Mouse (Mus musculus): ENCODE measurements around the gene Rbfox3.

Rbfox3 gene

DNA sequence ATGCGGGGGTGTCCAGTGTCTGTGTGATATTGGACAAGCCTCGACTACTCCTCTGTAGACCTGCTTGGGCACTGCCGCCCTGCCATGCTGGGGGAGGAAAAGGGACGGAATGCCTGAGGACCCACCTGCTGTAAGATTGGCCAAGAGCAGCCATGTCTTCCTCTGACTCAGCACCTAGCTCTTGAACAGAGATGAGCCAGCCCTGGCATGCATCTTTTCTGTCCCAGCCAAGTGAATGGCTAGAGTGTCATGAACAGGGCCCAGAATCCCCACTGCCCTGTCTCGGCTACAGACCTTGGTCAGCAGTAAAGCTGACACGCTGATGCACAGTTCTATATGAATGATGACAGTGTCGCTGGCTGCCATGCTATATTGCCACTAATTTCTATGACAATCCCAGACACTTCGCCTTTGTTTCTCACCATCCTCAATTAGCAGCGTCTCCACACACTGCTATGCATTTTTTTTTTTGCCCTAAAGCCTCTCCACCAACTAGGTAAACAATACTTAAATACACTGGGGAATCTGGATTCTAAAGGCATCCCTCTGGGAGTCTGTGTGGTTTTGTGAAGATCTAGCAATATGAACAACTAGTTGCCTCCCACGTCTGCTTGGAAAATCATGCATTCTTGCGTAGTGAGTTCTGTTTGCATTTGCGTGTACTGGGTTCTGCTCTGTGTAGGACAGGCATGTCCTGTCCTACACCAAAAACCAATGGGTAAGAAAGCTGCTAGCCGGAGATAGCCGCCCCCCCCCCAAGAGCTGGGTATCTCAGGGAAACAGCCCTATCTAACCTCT is 257.7 kb downstream of the Rbfox3 start:
- DNase-seq, result no peak

DNA sequence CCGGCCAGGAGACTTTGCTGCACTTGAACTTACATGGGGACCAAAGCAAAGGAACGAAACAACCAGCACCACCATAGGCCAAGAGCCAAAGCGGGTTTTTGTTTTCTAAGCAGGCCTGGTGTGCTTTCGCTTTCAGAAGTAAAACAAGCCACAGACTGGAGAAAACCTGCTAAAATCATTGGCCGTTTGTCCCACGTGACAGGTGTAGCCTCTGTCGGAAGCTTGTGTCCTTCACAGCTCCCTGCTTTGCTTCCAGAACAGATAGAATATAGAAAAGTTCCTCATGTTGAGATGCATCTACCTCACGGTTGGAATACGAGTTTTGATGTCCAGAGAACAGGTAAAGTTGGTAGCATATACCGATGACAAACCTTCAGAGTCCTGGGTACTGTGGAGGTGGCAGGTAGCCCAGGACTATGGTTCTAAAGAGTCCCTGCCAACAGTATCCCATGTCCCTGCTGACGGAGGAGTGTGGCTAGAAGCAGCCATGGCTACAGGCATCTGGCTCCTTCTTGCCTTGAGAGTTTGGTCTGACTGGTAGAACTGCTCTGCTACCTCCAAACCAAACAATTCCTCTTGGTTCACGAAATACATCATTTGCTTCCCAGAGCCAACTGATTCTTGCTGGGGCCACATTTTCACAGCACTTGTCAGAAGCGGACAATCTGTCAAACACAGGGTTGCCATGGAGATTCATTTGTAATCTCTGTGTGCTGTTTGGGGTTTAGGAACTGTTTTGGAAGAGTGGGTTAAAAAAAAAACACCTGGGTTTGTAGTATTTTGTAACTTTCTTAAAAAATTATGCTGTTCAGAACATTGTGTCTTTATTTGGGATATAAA is 258.8 kb downstream of the Rbfox3 start:
- DNase-seq, result no peak

- peak; percentile 75 for DNase-seq
These were observed 263.0 kb downstream of the Rbfox3 start for GRCm38 (mm10) chr11:118648369-118648768.

DNA sequence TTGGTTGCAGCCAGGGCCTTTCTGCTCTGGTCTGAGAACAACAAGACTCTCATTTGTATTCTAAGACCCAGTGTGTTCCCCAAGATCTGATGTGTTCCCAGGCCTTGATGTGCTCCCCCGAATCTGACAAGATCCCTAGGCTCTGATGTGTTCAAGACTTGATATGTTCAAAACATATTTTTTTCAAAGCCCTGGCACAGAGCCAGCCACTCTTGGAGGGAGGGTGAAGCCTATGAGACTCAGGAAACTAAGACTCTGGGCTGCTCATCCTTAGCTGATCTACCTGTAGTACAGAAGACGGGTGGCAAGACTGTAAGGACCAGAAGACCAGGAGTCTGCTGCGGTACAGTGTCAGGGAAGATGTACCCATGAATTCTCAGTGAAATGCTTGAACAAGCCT is 264.5 kb downstream of the Rbfox3 start:
- DNase-seq, result no peak

GRCm38 (mm10) chr11:118645158-118645557 is 266.2 kb downstream of the Rbfox3 start:
- no peak for DNase-seq

- no peak for DNase-seq
These were observed 270.7 kb downstream of the Rbfox3 start for GRCm38 (mm10) chr11:118640706-118641105.

DNA sequence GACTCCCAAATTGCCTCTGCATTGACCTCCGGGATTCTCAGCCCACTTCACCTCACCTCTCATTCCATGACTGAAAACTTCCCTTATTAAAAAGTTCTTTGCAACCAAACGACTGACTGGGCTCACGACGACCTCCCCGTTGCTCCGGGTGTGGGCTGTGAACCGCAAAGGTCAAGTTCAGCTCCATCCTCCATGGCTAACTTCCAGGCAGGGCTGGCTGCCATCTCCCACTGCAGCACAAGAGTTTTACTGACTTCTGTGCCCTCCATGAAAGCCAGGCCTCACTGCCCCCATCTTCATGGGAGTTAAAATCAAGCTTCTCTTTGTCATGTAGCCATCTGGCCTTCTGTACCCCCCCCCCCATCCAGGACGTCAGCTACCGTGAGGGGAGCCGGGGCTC is 273.7 kb downstream of the Rbfox3 start:
- no peak for DNase-seq

DNA sequence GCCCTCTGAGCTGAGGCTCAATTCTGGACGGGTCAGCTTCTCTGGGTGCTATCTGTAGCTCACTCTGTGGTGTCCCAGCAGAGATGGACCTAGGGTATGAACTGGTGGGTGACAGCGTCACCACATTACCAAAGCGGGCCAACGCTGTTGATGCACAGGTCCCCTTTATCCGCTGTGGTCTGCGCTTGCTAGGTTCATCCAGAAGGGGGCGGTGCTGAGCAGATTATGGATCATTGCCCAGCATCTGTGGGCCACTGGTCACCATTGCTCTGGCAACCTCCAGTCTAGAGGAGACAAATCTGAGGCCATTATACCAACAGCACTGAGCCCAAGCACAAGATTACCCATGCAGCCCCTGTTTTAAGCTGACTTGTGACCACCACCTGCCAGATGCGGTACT is 276.8 kb downstream of the Rbfox3 start:
- DNase-seq, result peak; percentile 19

DNA sequence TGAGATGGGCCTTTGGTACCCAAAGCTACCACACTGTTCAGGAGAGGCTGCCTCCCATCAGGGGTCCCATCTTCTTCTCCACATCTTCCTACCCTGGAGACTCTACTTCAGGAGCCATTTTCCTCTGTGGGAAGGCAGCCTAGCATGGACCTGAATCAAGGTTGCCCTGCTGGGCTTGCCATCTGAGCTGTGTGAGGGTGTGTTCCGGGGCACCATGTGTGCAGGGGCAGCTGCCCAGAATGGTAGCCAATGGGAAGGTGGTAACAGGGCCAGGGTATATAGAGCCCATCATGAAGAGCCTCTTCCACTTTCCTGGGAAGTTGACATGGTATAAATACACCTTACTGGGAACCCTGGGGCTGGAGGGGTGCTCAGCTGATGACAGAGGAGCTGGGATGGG is 281.7 kb downstream of the Rbfox3 start:
- no peak for DNase-seq

DNA sequence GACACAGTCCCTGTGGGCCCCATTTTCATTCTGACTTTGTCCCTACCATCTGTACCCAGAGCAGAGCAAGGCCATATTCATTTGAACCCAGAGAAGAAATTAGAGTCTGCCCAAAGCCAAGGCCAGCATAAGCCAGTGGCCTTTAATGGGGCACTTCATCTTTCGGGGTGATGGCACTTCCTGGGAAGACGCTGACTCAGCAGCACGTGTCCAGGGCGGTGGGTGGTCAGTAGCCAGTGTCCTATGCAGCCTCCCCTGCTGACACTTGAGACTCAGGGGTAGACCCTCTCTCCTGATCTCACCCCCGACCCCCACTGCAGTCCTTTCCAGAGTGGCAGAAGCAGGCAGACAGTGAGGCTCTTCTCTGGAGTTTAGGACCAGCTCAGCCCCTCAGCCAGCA is 283.9 kb downstream of the Rbfox3 start:
- DNase-seq, result no peak

GRCm38 (mm10) chr11:118620869-118621268 is 290.5 kb downstream of the Rbfox3 start:
- DNase-seq, result no peak

- DNase-seq, result no peak
These were observed 297.3 kb downstream of the Rbfox3 start for GRCm38 (mm10) chr11:118614126-118614525.

DNA sequence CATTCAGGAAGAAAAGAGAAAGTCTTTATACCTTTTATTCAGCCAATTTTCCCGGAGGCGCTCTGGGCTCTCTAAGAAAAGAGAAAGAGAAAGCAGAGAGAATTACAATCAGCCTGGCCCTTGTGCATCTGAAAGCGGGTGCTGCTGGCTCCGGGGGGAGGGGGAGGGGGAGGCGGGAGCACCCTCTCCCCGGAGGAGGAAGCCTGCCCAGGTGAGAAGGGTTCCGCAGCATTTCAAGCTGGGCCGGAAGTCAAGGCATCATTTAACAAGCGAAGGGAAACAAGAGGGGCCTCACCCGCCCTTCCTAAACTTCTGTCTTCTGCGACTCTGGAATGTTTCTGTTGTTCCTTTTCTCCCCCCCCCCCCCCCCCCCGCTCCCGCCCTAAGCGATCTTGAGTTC is 301.3 kb downstream of the Rbfox3 start:
- DNase-seq, result no peak

DNA sequence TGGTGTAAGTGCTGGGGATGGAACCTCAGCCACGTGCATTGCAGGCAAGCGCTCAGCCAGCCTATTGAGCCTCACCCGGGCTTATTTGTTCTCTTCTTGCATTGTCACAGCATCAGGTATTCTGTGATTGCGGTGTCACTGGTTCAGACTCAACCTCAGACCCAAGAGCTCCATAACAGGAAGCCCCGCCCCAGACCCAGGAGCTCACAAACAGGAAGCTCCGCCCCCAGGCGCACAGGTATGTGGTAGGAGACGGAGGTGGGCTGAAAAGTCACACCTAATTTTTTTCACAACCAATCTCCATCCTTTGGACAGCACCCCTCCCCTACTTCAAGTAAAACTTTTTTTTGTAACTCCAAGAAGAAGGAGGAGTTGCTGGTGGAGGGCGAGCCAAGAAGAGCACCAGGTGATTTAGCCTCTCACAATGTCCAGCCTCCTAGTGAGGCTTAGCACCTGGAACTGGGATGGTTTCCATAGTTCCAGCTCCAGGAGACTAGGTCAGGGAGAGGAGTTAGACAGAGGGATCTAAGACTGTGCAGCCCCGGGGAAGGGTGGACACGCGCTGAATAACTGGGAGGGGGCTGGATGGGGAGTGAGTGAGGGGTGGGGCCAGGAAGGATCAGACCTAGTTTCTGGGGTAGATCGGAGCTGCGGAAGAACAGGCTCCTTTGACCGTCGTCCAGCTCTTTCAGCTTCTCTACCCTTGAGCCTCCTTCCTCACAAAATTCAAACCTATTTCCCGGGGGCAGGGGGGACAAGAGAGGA is 302.0 kb downstream of the Rbfox3 start:
- DNase-seq, result no peak

DNA sequence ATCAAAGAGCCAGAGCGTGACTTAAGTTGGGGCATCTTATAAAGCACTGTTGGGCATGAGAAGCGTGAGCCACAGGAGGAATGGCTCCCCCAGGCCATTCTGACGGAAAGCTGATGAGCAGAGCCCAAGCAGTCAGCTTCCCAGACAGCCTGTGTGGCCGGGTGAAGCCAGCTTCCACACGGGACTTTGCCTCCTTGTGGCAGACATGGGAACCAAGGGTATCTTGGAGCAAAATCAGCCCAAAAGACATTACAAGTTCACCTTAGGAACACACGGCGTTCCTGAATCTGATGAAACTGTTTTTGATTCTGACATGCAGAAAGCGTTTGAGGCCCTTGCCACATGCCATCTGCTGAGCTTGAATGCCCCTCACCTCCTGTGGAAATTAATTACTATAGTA is 303.5 kb downstream of the Rbfox3 start:
- DNase-seq, result no peak

GRCm38 (mm10) chr11:118605570-118605969 is 305.8 kb downstream of the Rbfox3 start:
- no peak for DNase-seq

GRCm38 (mm10) chr11:118604206-118604605 is 307.2 kb downstream of the Rbfox3 start:
- DNase-seq, result no peak

DNA sequence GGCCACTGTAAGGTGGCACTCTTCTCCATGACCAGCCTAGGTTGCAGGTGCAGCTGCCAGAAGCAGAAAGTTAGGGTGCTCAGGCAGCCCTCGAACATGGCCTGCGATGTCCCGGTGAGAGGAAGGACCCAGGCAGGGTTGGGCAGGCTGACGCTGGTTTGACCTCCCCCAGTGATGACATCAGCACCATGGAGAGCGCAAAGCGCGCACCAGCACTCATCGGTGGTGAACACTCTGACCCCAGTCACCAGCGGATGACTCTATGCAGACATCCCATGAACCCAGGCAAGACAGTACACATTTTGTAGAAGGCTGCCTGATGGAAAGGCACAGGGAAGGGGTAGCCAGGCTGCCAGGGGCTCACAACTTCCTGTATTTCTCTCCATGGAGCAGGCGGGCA is 308.3 kb downstream of the Rbfox3 start:
- peak; percentile 64 for DNase-seq

DNA sequence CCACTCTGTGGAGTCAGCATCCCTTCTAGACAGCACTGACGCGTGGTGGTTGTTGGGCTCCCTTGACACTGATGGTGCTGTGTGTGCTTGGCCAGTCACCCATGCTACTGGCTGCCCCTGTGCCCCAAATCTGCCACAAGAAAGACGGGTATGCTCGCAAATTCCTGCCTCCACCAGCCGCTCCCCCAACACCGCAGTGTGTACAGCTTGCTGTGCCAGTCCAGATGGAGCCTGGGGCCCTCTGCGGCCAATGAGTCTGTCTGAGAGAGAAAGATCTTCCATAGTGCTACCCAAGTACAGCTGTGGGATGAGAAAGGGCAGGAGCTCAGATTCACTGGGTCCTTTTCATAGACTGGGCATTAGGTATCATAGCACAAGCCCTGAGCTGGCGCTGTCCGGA is 309.9 kb downstream of the Rbfox3 start:
- DNase-seq, result no peak

- no peak for DNase-seq
These were observed 311.2 kb downstream of the Rbfox3 start for GRCm38 (mm10) chr11:118600168-118600567.

- DNase-seq, result no peak
These were observed 312.7 kb downstream of the Rbfox3 start for GRCm38 (mm10) chr11:118598726-118599125.

DNA sequence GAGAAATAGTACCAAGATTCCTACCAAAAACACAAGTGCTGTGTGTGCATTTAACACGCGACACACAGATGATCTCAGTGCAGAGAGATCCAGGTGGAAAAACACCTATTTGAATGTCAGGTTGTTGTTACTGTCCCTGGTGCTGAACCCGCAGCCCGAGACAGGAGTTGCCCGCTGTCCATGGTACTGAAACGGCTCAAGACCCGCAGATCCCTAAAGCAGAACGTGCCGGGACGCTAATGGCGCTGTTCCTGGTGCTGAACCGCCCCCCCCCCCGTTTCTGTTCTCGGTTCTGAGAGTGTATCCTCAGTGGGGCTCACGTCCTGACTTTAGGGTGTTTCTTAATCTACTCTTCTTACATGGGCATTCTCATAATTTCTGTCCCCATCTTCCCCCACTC is 326.6 kb downstream of the Rbfox3 start:
- peak; percentile 94 for DNase-seq

- no peak for DNase-seq
These were observed 327.4 kb downstream of the Rbfox3 start for GRCm38 (mm10) chr11:118583989-118584388.
